Mouse (Mus musculus) 3T3-L1 (cell line): ENCODE measurements around the gene Pde4dip.
A peak's percentile ranks its signal among the peaks of the same experiment; 100 is the strongest.

Experiments
- DNase-seq: peaks from one replicate; pipeline ENCODE4 v3.0.0-alpha.2; 2015; ENCODE audit warnings: low read depth, low spot score

The Pde4dip gene

GRCm38 (mm10) chr3:97888168-97888901 lies at the start of gene Pde4dip:
Gene Pde4dip (minus strand): TSS chr3:97888707.
- no peak for DNase-seq

GRCm38 (mm10) chr3:97937945-97938266 lies 49.4 kb upstream of the Pde4dip start:
- no peak for DNase-seq

DNA sequence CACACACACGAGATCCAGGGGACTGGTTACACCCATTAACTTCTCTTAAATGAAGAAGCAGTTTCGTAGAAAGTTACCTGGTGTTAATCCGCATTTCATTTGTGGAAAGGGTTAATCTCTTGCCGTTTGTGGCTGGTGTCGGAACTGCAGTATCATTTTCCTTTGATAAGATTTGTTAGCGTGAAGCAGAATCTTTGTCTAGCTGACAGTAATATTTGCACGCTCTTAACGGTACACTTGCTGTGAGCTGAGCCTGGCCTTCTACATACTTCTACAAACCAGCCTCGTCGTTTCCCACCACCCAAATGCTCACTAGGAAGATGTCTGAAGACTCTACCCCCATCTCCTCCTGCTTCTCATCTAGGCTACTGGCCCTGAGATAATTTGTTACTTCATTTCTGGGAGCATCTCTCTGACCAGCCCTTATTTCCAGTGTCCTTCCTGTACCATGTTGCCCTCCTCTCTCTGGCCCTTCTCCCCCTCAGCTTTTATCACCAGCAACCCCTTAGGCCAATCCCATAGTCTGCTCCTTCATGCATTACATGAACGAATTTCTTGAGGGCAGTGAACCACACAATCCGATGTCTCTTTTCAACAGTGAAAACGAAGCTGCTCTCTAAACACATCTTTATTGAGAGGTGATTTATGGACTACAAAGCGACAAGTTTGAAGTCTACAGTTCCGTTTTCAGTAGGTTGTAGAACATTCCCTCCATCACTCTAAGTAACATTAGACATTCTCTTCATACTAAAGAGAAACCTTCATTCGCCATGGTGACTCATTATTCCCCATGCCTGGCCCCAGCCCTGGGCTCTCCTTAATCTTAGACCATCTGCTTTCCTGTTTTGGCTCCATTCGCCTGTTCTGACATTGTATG lies 48.8 kb upstream of the Pde4dip start:
- DNase-seq, result peak; percentile 69

DNA sequence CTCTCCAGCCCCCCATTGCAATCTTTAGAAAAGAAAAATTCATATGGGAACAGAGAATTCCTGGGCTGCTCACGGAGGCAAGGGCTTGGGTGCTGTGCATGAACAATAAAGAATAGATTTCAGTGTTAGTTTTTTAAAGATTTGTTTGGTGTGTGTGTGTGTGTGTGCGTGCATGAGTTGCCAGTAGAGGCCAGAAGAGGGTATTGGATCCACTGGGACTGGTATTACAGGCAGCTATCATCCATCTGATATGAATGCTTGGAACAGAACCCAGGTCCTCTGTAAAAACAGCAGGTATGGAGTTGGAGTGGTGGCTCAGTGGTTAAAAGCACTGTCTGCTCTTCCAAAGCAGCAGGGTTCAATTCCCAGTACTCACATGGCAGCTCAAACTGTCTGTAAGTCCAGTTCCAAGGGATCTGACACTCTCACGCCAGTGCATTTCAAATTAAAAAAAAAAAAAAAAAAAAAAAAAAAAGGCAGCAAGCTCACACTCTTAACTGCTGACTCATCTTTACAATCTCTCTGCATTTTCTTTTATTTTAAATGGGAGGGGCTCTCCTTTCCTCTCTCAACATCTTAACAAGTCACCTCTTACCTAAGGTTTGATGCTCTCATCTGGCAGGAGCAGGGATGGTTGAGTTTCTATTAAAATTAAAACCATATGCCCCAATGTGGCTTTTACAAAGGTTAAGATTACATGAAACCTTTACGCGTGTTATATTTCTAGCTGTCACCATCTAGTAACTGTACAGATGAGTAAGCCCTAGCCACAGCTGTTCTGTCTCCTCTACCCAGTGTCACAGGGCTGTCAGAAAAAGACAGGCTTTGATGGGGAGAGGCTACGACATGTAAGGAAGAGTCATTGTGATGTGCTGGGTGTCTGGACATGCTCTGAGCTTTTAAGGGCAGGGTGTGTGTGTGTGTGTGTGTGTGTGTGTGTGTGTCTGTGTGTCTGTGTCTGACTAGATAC lies 46.1 kb upstream of the Pde4dip start:
- DNase-seq, result peak; percentile 91

GRCm38 (mm10) chr3:97933811-97934210 lies 45.3 kb upstream of the Pde4dip start:
- DNase-seq, result peak; percentile 31

DNA sequence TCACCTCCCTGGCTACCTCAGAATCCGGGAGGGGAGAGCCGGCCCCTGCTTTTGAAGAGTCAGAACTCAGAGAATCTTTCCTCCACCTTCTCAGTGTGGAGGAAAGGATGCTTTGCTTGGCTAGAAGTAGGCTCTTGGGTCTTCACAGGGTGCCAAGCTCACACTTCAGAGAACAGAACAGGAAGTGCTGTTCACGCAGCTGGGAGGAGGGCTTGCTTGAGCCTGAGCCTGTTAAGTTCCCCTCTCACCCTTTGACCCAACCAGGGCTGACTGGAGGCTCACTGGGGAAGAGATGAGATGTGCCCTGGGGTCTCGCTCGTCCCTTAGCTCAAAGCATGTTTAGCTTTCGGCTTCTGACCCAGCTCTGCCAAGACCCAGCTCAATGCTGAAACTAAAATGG lies 44.7 kb upstream of the Pde4dip start:
- no peak for DNase-seq

DNA sequence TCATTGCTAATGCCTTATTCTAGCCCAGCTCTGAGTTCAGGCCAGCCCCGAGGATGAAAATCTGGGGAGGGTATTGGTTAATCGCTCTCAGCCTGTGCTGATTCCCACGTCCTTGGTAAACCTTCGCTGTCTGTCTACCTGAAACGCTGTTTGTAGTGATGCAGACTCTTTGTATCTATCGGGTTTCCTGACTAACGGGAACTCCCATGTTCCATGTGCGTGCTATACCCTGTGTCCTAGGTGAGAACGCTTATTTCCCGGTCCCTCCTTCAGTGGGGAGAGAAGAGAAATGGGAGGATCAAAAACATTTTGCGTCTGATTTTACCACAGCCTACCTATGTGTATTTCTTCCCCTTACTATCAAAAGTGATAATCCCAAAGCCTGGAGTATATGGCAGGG lies 44.3 kb upstream of the Pde4dip start:
- DNase-seq, result no peak

DNA sequence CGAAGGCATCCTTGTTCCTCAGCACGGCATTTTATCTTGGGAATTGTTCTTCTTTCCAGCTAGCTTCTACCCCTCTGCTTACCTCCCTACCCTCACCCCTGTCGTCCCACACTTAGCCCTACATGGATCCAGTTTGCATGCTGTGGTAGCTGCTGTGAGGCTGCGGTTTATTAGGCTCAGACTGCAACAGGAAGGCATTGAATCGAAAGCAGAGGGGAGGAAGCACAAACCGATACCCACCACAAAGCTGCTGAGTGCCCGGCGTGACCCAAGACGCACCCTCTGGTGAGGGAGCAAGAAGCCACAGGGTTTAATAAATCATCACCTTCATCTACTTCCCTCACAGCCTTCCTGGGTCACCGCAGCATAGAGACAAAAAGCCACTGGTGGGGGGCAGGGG lies 43.6 kb upstream of the Pde4dip start:
- DNase-seq, result no peak

- DNase-seq, result no peak
Measured at GRCm38 (mm10) chr3:97931310-97931885, 42.9 kb upstream of the Pde4dip start.

DNA sequence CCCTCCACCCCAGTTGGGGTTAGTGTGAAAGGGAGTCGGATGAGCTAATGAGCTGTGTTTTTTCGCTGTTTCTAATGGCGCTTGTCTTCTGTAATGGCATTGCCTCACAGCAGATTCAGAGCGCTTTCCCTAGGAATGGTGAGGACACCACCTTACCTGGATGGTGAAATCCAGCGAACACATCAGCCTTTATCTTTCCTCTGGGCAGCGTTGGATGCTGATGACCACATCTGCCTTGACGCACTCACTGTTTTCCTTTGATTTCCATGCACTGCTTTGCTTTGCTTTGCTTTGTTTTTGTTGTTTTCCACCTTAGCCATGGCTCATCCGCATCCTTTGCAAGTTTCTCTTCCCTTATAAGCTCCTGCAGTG lies 42.3 kb upstream of the Pde4dip start:
- no peak for DNase-seq

DNA sequence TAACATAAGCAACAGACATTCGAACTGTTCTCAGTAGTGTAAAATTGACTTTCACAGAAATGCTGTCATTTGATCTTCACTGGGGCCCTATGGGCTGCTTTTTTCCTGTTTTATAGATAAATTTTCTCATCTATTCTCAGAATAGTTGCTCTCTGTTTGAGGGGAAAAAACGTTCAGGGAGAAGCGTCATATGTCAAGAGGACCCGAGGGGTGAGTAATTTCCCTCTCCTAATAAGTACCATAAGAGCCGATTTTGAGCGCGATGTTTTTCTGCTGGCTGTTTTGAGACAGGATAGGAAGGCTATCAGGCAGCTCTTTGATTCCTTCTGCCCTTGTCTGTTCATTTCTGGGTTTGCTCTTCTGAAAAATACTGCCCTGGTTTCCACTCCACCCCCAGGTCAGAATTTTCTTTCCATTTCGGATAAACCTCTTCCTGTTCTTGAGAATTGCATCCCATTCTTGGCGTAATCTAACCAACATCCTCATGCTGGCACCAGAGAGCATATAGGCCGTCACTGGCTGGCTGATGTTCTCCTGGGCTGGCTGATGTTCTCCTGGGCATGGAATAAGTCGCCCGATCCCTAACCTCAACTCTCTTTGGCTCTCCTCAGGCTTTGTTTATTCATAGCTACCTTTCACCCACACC lies 41.8 kb upstream of the Pde4dip start:
- peak; percentile 46 for DNase-seq

DNA sequence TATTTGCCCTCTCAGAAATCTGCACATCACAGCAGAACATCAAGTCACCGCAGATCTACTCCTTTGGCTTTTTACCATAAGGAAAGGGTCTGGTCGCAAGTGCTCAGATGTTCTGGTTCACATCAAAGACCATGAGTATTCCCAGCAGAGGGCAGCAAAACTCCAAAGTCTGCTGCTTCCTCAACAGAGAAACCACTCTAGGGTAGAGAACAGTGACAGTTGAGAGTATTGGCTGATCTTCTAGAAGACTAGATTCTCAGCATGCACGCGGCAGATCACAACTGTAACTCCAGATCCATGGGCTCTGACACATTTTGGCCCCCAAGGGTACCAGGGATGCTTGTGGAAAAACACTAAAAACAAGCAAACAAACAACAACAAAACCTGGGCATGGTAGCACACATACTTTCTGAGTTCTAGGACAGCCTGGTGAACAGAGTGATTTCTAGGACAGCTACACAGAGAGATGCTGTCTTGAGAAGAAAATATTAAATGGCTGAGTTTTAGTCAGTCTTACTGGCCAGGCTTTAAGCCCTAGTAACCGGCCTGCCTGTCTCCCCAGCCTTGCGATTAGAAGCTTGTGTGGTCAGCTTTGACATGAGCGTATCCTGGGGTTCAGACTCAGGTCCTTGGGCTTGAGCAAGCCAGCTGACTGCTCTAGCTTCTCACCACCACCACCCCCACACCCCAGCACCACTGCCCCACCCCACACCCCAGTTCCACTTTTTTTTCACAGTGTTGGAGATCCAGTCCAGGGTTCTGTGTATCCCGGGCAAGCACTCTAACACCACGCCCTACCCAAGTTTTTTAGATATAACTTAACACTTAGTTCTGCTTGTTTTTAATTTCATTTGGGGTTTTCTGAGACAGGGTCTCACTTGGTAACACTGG lies 40.7 kb upstream of the Pde4dip start:
- DNase-seq, result peak; percentile 94

DNA sequence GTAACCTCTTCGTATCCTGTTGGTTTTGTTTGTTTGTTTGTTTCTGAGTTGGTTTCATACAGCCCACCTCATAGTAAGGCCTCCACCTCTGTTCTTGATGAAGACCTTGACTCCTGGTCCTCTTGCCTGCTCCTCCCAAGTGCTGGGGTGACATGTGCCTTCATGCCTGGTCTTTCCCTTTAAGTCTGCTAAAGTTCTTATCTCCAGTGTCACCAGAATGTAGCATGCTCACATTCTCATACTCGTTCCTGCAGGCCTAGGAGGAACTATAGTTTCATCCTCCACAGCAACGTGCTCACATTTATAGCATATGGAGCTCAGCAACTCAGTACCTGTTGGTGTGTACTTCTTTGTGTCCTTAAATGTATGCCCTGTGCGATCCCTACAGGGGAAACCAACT lies 38.8 kb upstream of the Pde4dip start:
- no peak for DNase-seq

- DNase-seq, result no peak
Measured at GRCm38 (mm10) chr3:97925246-97925645, 36.7 kb upstream of the Pde4dip start.

DNA sequence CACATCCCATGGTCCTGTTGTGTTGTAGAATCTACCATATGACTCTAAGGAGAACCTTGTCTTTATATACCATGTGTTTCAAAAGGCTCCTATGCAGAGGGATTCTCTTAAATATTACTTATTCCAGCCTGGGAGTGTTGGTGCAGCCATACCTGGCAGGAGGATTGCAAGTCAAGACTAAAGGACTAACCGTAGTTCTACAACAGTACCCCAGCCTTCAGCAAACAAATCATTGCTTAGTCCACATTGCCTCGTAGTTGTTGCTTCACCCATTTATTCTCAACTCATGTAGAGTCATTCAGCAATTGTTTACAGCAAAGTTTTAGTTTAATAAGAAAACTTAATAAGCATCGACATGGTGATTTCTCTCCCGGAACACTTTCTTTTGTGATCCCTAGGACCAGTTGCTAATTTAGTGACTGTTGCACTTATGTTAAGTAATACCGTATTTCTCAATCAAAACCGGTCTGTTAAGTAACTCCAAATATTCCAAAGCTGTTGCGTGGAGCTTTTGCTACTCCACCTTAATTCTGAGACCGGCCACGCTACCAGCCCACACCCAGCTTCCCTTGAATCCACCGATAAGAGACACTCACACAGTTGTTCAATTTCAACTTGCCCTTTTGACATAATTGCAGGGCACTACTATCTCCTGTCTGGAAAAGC lies 30.5 kb upstream of the Pde4dip start:
- no peak for DNase-seq

GRCm38 (mm10) chr3:97915081-97915480 lies 26.6 kb upstream of the Pde4dip start:
- peak; percentile 68 for DNase-seq

DNA sequence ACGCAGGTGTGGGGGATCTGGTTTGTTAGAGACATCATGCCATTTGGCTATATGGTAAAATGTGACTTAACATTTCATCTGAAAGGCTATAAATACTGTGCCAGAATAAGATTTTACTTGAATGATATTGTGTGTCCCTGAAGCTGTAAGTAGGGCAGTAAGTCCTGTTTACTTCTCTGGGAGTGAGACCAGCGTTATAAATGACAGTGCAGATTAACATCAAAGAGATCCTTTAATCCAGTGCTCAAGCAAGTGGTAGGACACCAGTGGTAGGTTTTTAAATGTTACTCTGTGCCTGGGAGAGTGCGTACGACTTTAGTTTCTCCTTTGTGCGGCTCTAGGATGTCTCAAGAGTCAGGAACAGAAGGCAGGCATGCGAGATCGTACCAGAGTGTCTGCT lies 22.6 kb upstream of the Pde4dip start:
- no peak for DNase-seq

- DNase-seq, result no peak
Measured at GRCm38 (mm10) chr3:97909737-97910136, 21.2 kb upstream of the Pde4dip start.

GRCm38 (mm10) chr3:97901586-97901985 lies 13.1 kb upstream of the Pde4dip start:
- DNase-seq, result no peak
